In the genomic region with DNA sequence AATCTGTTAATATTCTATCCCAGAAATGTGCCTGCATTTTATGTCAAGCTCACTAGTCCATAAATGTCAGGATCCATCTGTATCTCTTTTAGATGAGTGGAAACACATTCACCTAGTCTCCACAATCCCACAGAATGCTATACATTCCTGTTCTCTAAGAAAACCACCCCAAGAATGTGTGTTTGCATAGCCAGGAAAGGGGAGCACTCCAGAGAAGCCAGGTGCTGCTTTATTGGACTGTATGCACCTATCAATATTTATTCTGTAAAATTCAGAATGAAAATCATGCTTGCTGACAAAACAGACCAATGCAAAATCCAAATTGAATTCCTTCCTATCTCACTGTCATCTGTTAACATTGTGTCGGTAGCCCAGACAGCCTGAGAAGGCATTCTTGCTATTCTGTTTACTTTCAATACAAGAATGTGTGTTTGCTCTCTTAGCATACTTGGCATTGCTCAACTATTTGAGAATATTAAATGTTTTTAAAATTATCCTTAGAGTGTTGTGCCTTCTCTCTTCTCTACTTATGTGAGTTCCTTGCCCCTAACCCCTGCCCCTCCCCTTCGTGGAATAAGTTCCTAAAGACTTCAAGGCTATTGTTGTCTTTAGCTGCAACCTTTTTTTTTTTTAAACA, we compare ENCODE assay signal across 24 mouse cellular contexts.
DNase-seq lines count a peak whose midpoint lies in the region; ATAC-seq and TF ChIP-seq lines count a peak whose summit lies in the region.
"Had no signal": no experiment of that assay in that cellular context is flagged by ENCODE, and none has a peak within 500 bp of the region (broad histone marks: within the 10 kb centered on the region; RNA-seq: fewer than 3 reads in every experiment).

No protein-coding gene starts in this region.

- H3K36me3 ChIP-seq in limb, embryonic 11.5 days (ENCODE audit: control insufficient read depth, insufficient read depth, low read length), result no peaks in the 10 kb centered on the region
- H3K36me3 ChIP-seq in limb, embryonic 10.5 days, result no peaks in the 10 kb centered on the region
- H3K36me3 ChIP-seq in lung, embryonic 16.5 days (ENCODE audit: control insufficient read depth, insufficient read depth, low read length), result no peaks in the 10 kb centered on the region
- H3K36me3 ChIP-seq: heart, embryonic 10.5 days; heart, embryonic 13.5 days had no signal

- H3K4me1 ChIP-seq in limb, embryonic 11.5 days (ENCODE audit: control insufficient read depth, insufficient read depth, low read length), result no peaks in the 10 kb centered on the region
- no peaks in the 10 kb centered on the region for H3K4me1 ChIP-seq in limb, embryonic 10.5 days
- H3K4me1 ChIP-seq in lung, embryonic 16.5 days (replicated peaks; ENCODE audit: control insufficient read depth, insufficient read depth, low read length), result peaks cover 2% of the 10 kb centered on the region; the same call in 1 of the 2 replicates
- H3K4me1 ChIP-seq in embryonic fibroblast, embryonic 13.5 days (ENCODE audit: control insufficient read depth, insufficient read depth, low read length), result peaks cover 15% of the 10 kb centered on the region
- H3K4me1 ChIP-seq: heart, embryonic 10.5 days; heart, embryonic 13.5 days had no signal

- TF ChIP-seq CTCF in embryonic fibroblast, embryonic 13.5 days (IDR thresholded peaks at IDR 0.05; ENCODE audit: borderline replicate concordance, insufficient read depth, low read length), result no peak

- no peak for ATAC-seq in limb, embryonic 11.5 days (ENCODE audit: insufficient number of reproducible peaks, low FRiP score, low TSS enrichment, low read depth)
- ATAC-seq in lung, embryonic 16.5 days (ENCODE audit: low read depth), result peak; percentile 56; the same call in 1 of the 2 replicates
- ATAC-seq: forebrain, embryonic 14.5 days; forebrain, postnatal 0 days; hindbrain, postnatal 0 days; Patski had no signal

- H3K9ac ChIP-seq in limb, embryonic 11.5 days (ENCODE audit: low read length), result no peak overlapping the region
- H3K9ac ChIP-seq in lung, embryonic 16.5 days (ENCODE audit: low read length), result no peak overlapping the region
- H3K9ac ChIP-seq: forebrain, postnatal 0 days; heart, embryonic 13.5 days; hindbrain, embryonic 14.5 days had no signal

- no peaks in the 10 kb centered on the region for H3K27me3 ChIP-seq in limb, embryonic 11.5 days (ENCODE audit: control insufficient read depth, insufficient read depth, low read length)
- H3K27me3 ChIP-seq in limb, embryonic 10.5 days (ENCODE audit: low read depth, poor library complexity, severe bottlenecking), result no peaks in the 10 kb centered on the region
- H3K27me3 ChIP-seq in lung, embryonic 16.5 days (ENCODE audit: control insufficient read depth, insufficient read depth, low read depth, low read length), result no peaks in the 10 kb centered on the region
- H3K27me3 ChIP-seq: heart, embryonic 13.5 days; Patski had no signal

- DNase-seq in limb, embryonic 11.5 days (ENCODE audit: low spot score), result peak; percentile 6
- no peak for DNase-seq in limb, embryonic 10.5 days (ENCODE audit: low spot score)
- DNase-seq in lung, postnatal 4 days, result no peak
- peak; percentile 46 for DNase-seq in 3T3-L1 (ENCODE audit: low read depth, low spot score)
- no peak for DNase-seq in B cell, adult 2 months
- DNase-seq: adrenal gland, postnatal 10 days; adrenal gland, postnatal 36 days; cerebellum, adult 18-20 months; cerebellum, adult 9-10 months; cerebellum, postnatal 14 days; forebrain, postnatal 0 days; gastrocnemius, adult 2 months; gastrocnemius, postnatal 14 days; heart, adult 18-20 months; heart, postnatal 14 days; heart, postnatal 4 days had no signal

- H3K4me2 ChIP-seq in limb, embryonic 11.5 days (ENCODE audit: low read depth, severe bottlenecking), result no peak overlapping the region
- no peak overlapping the region for H3K4me2 ChIP-seq in lung, embryonic 16.5 days (ENCODE audit: low read depth, low read length)
- H3K4me2 ChIP-seq: heart, embryonic 13.5 days; hindbrain, embryonic 14.5 days had no signal

- no peak overlapping the region for H3K4me3 ChIP-seq in limb, embryonic 11.5 days (ENCODE audit: low read depth, low read length)
- no peak overlapping the region for H3K4me3 ChIP-seq in limb, embryonic 10.5 days
- H3K4me3 ChIP-seq in lung, embryonic 16.5 days (ENCODE audit: low read length), result no peak overlapping the region
- H3K4me3 ChIP-seq in embryonic fibroblast, embryonic 13.5 days (ENCODE audit: insufficient read depth, low read length), result no peak overlapping the region
- H3K4me3 ChIP-seq: gastrocnemius, adult 2 months; heart, embryonic 10.5 days; heart, embryonic 13.5 days had no signal

- no peak overlapping the region for H3K27ac ChIP-seq in limb, embryonic 11.5 days (replicated peaks; ENCODE audit: low read depth, low read length)
- no peak overlapping the region for H3K27ac ChIP-seq in limb, embryonic 10.5 days
- no peak overlapping the region for H3K27ac ChIP-seq in lung, embryonic 16.5 days (ENCODE audit: low read length)
- H3K27ac ChIP-seq in embryonic fibroblast, embryonic 13.5 days (ENCODE audit: insufficient read depth, low read length), result peak overlapping the region; percentile 70; the same call in 1 of the 2 replicates
- H3K27ac ChIP-seq: gastrocnemius, adult 2 months; heart, embryonic 10.5 days; heart, embryonic 13.5 days; hindbrain, embryonic 14.5 days; hindbrain, postnatal 0 days had no signal

- 87% methylated on average over 2 of the region's 2 CpGs for WGBS in limb, embryonic 11.5 days
- WGBS in limb, embryonic 10.5 days, result 94% methylated on average over 2 of the region's 2 CpGs
- WGBS in lung, embryonic 16.5 days, result 21% methylated on average over 2 of the region's 2 CpGs

- H3K9me3 ChIP-seq in limb, embryonic 11.5 days (ENCODE audit: control insufficient read depth, low read length), result no peaks in the 10 kb centered on the region
- H3K9me3 ChIP-seq in limb, embryonic 10.5 days (replicated peaks), result no peaks in the 10 kb centered on the region
- H3K9me3 ChIP-seq in lung, embryonic 16.5 days (ENCODE audit: control insufficient read depth, low read length), result no peaks in the 10 kb centered on the region
- H3K9me3 ChIP-seq: heart, embryonic 10.5 days; heart, embryonic 13.5 days had no signal

- no peak for TF ChIP-seq POLR2A in embryonic fibroblast, embryonic 13.5 days (IDR thresholded peaks at IDR 0.05; ENCODE audit: low read depth, low read length)

Comparison
In these comparisons a context has a peak if more than half of its experiments do, and no peak if none do; other contexts are left out.
1. DNase-seq: peak in limb, embryonic 11.5 days (single experiment) and 3T3-L1 (single experiment); none in limb, embryonic 10.5 days (single experiment), lung, postnatal 4 days (0 of 2) and B cell, adult 2 months (0 of 2).